Mouse (Mus musculus): ENCODE results near the gene Fndc8.

- TF ChIP-seq CTCF (IDR thresholded peaks at IDR 0.05; ENCODE audit: low read depth) = no peak
- TF ChIP-seq EP300 (optimal IDR thresholded peaks at IDR 0.05) = no peak
Observed at GRCm38 (mm10) chr11:82861558-82861957, 30.4 kb upstream of the Fndc8 start.
